Mouse (Mus musculus): Measurements from ENCODE around the gene Myl6b. TPM values are rescaled to one million over a fixed set of nuclear protein-coding genes. Genes with fewer than 3 reads are reported as not detected.

The Myl6b gene
- polyA plus RNA-seq, 1 experiment from 2014 or later: 4.3 TPM

DNA sequence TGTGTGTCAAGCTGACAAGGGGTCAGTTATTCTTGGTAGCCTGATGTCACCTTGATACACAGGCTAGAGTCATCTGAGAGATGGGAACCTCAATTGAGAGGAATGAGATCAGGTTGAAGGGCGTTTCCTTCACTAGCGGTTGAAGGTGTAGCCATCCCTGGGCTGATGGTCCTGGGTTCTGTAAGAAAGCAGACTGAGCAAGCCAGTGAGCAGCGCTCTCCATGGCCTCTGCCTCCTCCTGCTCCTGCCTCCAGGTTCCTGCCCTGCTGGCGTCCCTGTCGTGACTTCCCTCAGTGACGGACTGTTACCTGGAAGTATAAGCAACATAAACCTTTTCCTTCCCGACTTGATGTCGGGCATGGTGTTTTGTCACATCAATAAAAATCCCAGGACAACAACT is 5.0 kb upstream of the Myl6b start:
- peaks cover 20% of the 10 kb centered on the region for H3K4me1 ChIP-seq (replicated peaks)
- no peaks in the 10 kb centered on the region for H3K36me3 ChIP-seq
- H3K9me3 ChIP-seq (replicated peaks): no peaks in the 10 kb centered on the region
- H3K27ac ChIP-seq: no peak overlapping the region
- no peaks in the 10 kb centered on the region for H3K27me3 ChIP-seq
- no peak overlapping the region for H3K4me2 ChIP-seq
- 75% methylated on average over 8 of the region's 8 CpGs for WGBS
- H3K9ac ChIP-seq: no peak overlapping the region
- H3K4me3 ChIP-seq: no peak overlapping the region
- no peak for ATAC-seq (replicated peaks; ENCODE audit: insufficient number of reproducible peaks, insufficient read depth, low FRiP score, low read depth)

DNA sequence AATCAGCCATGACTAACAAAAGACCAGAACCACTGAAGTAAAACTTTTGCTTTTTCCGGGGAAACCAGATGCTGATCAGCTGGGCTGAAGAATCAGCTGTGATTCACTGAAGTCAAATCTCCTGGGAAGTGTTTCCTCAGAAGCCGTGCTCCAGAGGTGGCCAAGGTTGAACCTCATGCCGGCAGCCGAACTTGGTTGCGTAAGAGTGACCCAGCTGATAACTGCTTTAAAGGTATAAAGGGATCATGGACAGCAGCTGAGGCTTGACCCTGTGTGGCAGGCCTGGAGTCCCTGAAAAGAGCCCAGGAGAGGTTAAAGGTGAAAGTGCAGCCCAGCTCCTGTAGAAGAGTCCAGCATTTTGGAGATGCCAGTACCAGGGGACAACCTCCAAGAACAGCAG is 3.9 kb upstream of the Myl6b start:
- Histone ChIP-seq H3K9me3 (replicated peaks) (no peaks in the 10 kb centered on the region), H3K27ac (no peak overlapping the region), H3K27me3 (no peaks in the 10 kb centered on the region), H3K4me2 (no peak overlapping the region), H3K4me1 (replicated peaks) (peaks cover 26% of the 10 kb centered on the region), H3K9ac (no peak overlapping the region), H3K4me3 (no peak overlapping the region), H3K36me3 (no peaks in the 10 kb centered on the region)
- 79% methylated on average over 5 of the region's 5 CpGs for WGBS
- no peak for ATAC-seq (replicated peaks; ENCODE audit: insufficient number of reproducible peaks, insufficient read depth, low FRiP score, low read depth)

DNA sequence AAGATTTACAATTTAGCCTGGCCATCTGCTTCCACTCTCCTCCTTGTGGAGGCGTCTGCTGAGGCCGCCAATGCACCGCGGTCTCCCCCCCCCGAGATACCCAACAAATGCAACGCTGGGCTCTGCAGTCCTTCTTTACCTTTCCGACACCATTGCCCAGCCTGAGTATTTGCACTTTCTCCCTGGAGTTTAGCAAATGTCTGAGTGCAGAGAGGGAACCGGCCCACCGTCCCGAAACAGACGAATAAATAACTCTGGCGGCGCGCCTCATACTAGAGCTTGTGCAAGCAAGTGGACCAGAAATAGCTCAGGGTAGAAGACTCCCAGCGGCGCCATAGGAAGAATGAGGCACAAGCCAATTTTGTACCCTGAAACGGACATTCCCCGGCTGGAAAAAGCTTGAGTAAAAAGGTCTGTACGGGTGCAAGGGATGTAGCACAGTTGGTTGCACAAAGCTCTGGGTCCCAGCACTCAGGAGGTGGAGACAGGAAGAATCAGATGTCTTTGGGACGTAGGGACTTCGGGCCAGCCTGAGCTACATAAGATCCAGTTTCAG is 709 bp upstream of the Myl6b start:
- WGBS: 1% methylated on average over 21 of the region's 21 CpGs

DNA sequence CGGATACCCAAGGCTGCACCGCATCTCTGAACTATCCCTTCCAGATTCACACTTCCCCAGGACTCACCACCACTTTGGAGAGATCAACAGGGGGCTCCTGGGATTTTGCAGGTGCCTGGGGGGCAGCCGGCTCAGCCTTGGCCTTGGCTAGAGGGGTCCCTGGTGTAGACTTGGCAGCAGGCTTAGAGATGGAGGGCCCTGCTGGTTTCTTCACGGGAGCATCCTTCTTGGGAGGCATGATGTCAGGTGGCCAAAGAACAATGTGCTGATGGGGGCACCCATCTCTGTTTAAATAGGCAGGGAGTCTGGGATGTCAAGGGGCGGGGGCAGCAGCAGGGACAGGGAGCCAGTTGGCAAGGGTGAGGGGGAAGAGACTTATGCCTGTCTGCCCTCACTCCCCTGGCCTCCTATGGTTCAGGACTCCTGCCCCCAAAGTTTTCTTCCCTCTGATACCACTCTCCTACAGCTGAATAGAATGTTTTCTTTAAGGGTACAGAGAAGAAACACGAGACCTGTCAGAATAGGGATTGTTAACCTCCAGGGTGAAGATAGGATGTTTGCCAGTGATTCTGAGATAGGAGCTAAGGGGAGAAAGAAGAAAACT is 1.2 kb downstream of the Myl6b start:
- Histone ChIP-seq H3K4me2 (no peak overlapping the region), H3K9me3 (replicated peaks) (no peaks in the 10 kb centered on the region), H3K4me1 (replicated peaks) (peaks cover 41% of the 10 kb centered on the region), H3K27me3 (no peaks in the 10 kb centered on the region), H3K9ac (no peak overlapping the region), H3K27ac (no peak overlapping the region), H3K4me3 (no peak overlapping the region), H3K36me3 (no peaks in the 10 kb centered on the region)
- ATAC-seq (replicated peaks; ENCODE audit: insufficient number of reproducible peaks, insufficient read depth, low FRiP score, low read depth): no peak
- 36% methylated on average over 6 of the region's 6 CpGs for WGBS

More for the DNA sequence above, 709 bp upstream of the Myl6b start:
- Histone ChIP-seq H3K9me3 (replicated peaks) (no peaks in the 10 kb centered on the region), H3K4me2 (peak overlapping the region; percentile 75), H3K36me3 (no peaks in the 10 kb centered on the region), H3K4me1 (replicated peaks) (peaks cover 42% of the 10 kb centered on the region), H3K9ac (peak overlapping the region; percentile 67), H3K27ac (peak overlapping the region; percentile 94), H3K4me3 (peak overlapping the region; percentile 61), H3K27me3 (no peaks in the 10 kb centered on the region)
- peak; percentile 20 for ATAC-seq (replicated peaks; ENCODE audit: insufficient number of reproducible peaks, insufficient read depth, low FRiP score, low read depth)

- WGBS: 38% methylated on average over 6 of the region's 6 CpGs
- Histone ChIP-seq H3K36me3 (no peaks in the 10 kb centered on the region), H3K4me2 (no peak overlapping the region), H3K9me3 (replicated peaks) (no peaks in the 10 kb centered on the region), H3K27me3 (no peaks in the 10 kb centered on the region), H3K4me3 (no peak overlapping the region), H3K27ac (peak overlapping the region; percentile 55), H3K4me1 (replicated peaks) (peaks cover 47% of the 10 kb centered on the region), H3K9ac (no peak overlapping the region; the same call in 1 of the 2 replicates)
- no peak for ATAC-seq (replicated peaks; ENCODE audit: insufficient number of reproducible peaks, insufficient read depth, low FRiP score, low read depth)
Measured at GRCm38 (mm10) chr10:128496509-128497077, 1.9 kb downstream of the Myl6b start.

DNA sequence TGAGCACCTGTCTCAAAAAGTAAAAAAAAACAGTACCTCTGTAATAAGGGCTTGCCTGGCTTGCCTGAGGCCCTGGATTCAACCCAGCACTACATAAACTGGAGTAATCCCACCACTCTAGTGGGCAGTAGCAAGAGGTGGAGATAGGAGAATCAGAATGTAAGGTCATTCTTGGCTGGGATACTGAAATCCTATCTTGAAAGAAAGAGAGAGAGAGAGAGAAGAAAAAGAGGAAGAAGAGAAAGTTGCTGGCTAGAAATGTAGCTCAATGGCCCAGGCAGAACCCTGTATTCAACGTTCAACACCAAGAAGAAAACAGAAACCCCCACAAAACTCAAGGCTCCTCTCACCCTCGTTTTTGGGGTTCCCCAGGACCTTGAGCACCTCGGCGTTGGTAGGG is 2.6 kb downstream of the Myl6b start:
- WGBS: 79% methylated on average over 4 of the region's 4 CpGs
- H3K27me3 ChIP-seq: no peaks in the 10 kb centered on the region
- H3K4me3 ChIP-seq: no peak overlapping the region
- H3K27ac ChIP-seq: peak overlapping the region; percentile 55
- H3K4me1 ChIP-seq (replicated peaks): peaks cover 54% of the 10 kb centered on the region
- no peaks in the 10 kb centered on the region for H3K36me3 ChIP-seq
- no peak for ATAC-seq (replicated peaks; ENCODE audit: insufficient number of reproducible peaks, insufficient read depth, low FRiP score, low read depth)
- no peaks in the 10 kb centered on the region for H3K9me3 ChIP-seq (replicated peaks)
- H3K4me2 ChIP-seq: no peak overlapping the region
- H3K9ac ChIP-seq: no peak overlapping the region

DNA sequence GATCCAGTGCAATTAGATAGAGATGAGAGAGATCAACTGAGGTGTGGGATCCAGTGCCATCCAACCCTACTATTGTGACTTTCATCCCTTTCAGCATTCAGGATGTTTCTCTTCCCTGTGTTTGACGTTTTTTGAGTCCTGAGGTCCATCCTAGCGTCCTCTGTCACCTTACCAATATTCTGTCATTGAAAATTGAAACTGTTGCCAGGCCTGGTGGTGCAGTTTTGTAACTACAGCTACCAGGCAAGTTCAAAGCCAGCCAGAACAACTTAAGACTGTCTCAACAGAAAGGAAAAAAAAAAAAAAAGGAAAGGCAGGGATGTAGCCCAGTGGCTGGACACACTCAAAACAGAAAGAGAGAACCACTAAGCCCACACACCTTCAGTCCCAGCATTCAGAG is 3.2 kb downstream of the Myl6b start:
- peaks cover 4% of the 10 kb centered on the region; the same call in 1 of the 2 replicates for H3K36me3 ChIP-seq
- H3K4me3 ChIP-seq: peak overlapping the region; percentile 93
- WGBS: 70% methylated on average over 2 of the region's 2 CpGs
- H3K9ac ChIP-seq: peak overlapping the region; percentile 89
- H3K27ac ChIP-seq: peak overlapping the region; percentile 98
- H3K27me3 ChIP-seq: no peaks in the 10 kb centered on the region
- H3K9me3 ChIP-seq (replicated peaks): no peaks in the 10 kb centered on the region
- no peak for ATAC-seq (replicated peaks; ENCODE audit: insufficient number of reproducible peaks, insufficient read depth, low FRiP score, low read depth)
- H3K4me2 ChIP-seq: peak overlapping the region; percentile 77
- peaks cover 61% of the 10 kb centered on the region for H3K4me1 ChIP-seq (replicated peaks)

- peak overlapping the region; percentile 93 for H3K4me3 ChIP-seq
- H3K27me3 ChIP-seq: no peaks in the 10 kb centered on the region
- H3K4me1 ChIP-seq (replicated peaks): peaks cover 63% of the 10 kb centered on the region
- no peak for ATAC-seq (replicated peaks; ENCODE audit: insufficient number of reproducible peaks, insufficient read depth, low FRiP score, low read depth)
- peak overlapping the region; percentile 77 for H3K4me2 ChIP-seq
- WGBS: 39% methylated on average over 11 of the region's 11 CpGs
- H3K36me3 ChIP-seq: peaks cover 9% of the 10 kb centered on the region
- H3K27ac ChIP-seq: peak overlapping the region; percentile 98
- H3K9ac ChIP-seq: peak overlapping the region; percentile 89
- no peaks in the 10 kb centered on the region for H3K9me3 ChIP-seq (replicated peaks)
Measured at GRCm38 (mm10) chr10:128494667-128495245, 3.7 kb downstream of the Myl6b start.

DNA sequence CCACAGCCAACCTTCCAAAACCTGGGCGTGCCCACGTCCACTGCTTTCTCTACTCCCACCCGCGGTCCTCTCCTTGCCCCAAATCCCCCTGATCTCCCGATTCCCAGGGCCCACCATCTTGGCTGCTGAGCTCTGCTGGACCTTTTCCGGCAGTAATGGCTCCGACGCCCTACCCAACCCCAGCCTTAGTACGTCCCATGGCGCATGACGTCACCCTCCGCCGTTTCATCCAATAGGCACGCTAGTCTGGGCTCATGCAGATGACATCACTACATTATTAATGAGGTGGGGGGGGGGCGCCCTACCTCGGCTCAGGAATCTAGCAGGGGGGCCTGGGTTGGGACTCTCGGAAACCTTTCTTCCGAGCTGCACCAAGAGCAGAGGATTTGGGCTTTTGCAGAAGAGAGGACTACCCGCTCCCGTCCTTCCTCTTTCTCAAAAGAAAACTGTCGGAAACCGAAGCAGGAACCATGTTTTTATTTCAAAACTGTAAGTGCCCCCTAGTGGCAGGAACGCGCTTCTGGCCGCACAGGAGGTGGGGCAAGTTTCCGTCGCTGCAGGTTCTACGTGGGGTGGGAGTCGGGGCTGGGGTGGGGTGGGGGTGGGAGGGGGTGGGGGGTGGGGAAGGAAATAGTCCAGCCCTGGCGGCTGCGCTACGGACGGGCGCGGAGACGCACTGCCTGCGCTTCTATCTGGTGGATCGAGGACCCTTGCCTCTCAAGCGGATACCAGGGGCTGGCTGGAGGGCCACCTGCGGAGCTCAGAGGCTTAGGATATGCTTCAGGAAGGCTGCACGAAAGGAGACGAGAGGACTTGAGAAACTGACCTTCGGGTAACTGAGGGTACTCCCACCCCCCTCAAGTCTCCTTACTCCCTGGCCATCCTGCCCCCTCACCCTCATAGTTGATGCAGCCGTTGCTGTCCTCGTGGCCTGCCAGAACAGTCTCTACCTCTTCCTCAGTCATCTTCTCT is 4.5 kb downstream of the Myl6b start, which contains the start of gene Myl6:
Myl6 (minus strand) TSS at position 451 of the 972 bp plus-strand sequence.
- Histone ChIP-seq H3K9ac (peak within 1 kb of the TSS; percentile 95), H3K4me1 (replicated peaks) (peaks cover 66% of the 10 kb centered on the region), H3K36me3 (peaks cover 17% of the 10 kb centered on the region), H3K27ac (peak within 1 kb of the TSS; percentile 98), H3K4me2 (peak within 1 kb of the TSS; percentile 77), H3K4me3 (peak within 1 kb of the TSS; percentile 93), H3K27me3 (no peaks in the 10 kb centered on the region), H3K9me3 (replicated peaks) (no peaks in the 10 kb centered on the region)
- ATAC-seq (replicated peaks; ENCODE audit: insufficient number of reproducible peaks, insufficient read depth, low FRiP score, low read depth): peak; percentile 87
- under 1% methylated on average over 45 of the region's 45 CpGs for WGBS

- H3K4me3 ChIP-seq: peak overlapping the region; percentile 93
- H3K36me3 ChIP-seq: peaks cover 23% of the 10 kb centered on the region
- H3K4me1 ChIP-seq (replicated peaks): peaks cover 67% of the 10 kb centered on the region
- ATAC-seq (replicated peaks; ENCODE audit: insufficient number of reproducible peaks, insufficient read depth, low FRiP score, low read depth): peak; percentile 3; the same call in 1 of the 2 replicates
- no peaks in the 10 kb centered on the region for H3K9me3 ChIP-seq (replicated peaks)
- no peaks in the 10 kb centered on the region for H3K27me3 ChIP-seq
- H3K4me2 ChIP-seq: peak overlapping the region; percentile 77
- peak overlapping the region; percentile 95 for H3K9ac ChIP-seq
- 0% methylated on average over 12 of the region's 12 CpGs for WGBS
- peak overlapping the region; percentile 98 for H3K27ac ChIP-seq
Measured at GRCm38 (mm10) chr10:128493319-128493694, 5.2 kb downstream of the Myl6b start.
